Mouse (Mus musculus) erythroblast, embryonic 14.5 days (primary cell): ENCODE measurements at regions not wholly inside any gene's neighbourhood (a gene's known extent, or its start where the extent isn't known, plus 50 kb on each side); places are given as distances from the start of the nearest gene placed in this dataset.

Experiments used
- H3K27me3 ChIP-seq: 2 replicates; pipeline ENCODE4 v1.6.1; 2012; ENCODE audit warnings: inconsistent platforms; ENCODE audit not compliant: control insufficient read depth
- H3K36me3 ChIP-seq: 2 replicates; pipeline ENCODE4 v1.6.1; 2012; ENCODE audit warnings: mild to moderate bottlenecking, inconsistent platforms; ENCODE audit not compliant: control insufficient read depth
- H3K4me1 ChIP-seq: 2 replicates; pipeline ENCODE4 v1.6.1; 2012; ENCODE audit warnings: inconsistent platforms; ENCODE audit not compliant: control insufficient read depth
- H3K4me3 ChIP-seq: replicated peaks from 2 replicates; pipeline ENCODE3; 2012; ENCODE audit warnings: moderate library complexity, mild to moderate bottlenecking, inconsistent platforms
- H3K9me3 ChIP-seq: 2 replicates; pipeline ENCODE4 v1.6.1; 2012; ENCODE audit warnings: low read length, inconsistent platforms, mixed read lengths; ENCODE audit not compliant: control insufficient read depth
- GATA1 ChIP-seq: IDR thresholded peaks from 2 replicates; pipeline ENCODE4 v1.6.1; 2012; ENCODE audit warnings: low read length, inconsistent platforms, mixed read lengths
- TAL1 ChIP-seq: IDR thresholded peaks from 3 replicates; pipeline ENCODE4 v1.6.1; 2012; ENCODE audit warnings: low read length, inconsistent platforms, mixed read lengths

- H3K27me3 ChIP-seq: no peaks in the 10 kb centered on the region
These were observed 118.8 kb upstream of the Marcks start for GRCm38 (mm10) chr10:37257544-37257943.

GRCm38 (mm10) chr10:37250934-37251521 is 112.3 kb upstream of the Marcks start:
- Histone ChIP-seq H3K27me3 (no peaks in the 10 kb centered on the region), H3K9me3 (no peaks in the 10 kb centered on the region), H3K4me1 (no peaks in the 10 kb centered on the region), H3K36me3 (no peaks in the 10 kb centered on the region), H3K4me3 (no peak overlapping the region)
- TF ChIP-seq TAL1 (no peak), GATA1 (no peak)

More at GRCm38 (mm10) chr10:37257544-37257943, 118.8 kb upstream of the Marcks start:
- no peak overlapping the region for H3K4me3 ChIP-seq
- no peaks in the 10 kb centered on the region for H3K9me3 ChIP-seq
- no peaks in the 10 kb centered on the region for H3K36me3 ChIP-seq
- H3K4me1 ChIP-seq: no peaks in the 10 kb centered on the region
- TF ChIP-seq GATA1 (no peak), TAL1 (no peak)

GRCm38 (mm10) chr10:37250157-37250556 is 111.4 kb upstream of the Marcks start:
- Histone ChIP-seq H3K4me1 (no peaks in the 10 kb centered on the region), H3K9me3 (no peaks in the 10 kb centered on the region), H3K36me3 (no peaks in the 10 kb centered on the region), H3K4me3 (no peak overlapping the region), H3K27me3 (no peaks in the 10 kb centered on the region)
- TF ChIP-seq TAL1 (no peak), GATA1 (no peak)

- Histone ChIP-seq H3K27me3 (no peaks in the 10 kb centered on the region), H3K4me1 (no peaks in the 10 kb centered on the region), H3K4me3 (no peak overlapping the region), H3K9me3 (no peaks in the 10 kb centered on the region), H3K36me3 (no peaks in the 10 kb centered on the region)
- TF ChIP-seq TAL1 (no peak), GATA1 (no peak)
These were observed 110.8 kb upstream of the Marcks start for GRCm38 (mm10) chr10:37249511-37249910.

- Histone ChIP-seq H3K9me3 (no peaks in the 10 kb centered on the region), H3K4me1 (no peaks in the 10 kb centered on the region), H3K4me3 (no peak overlapping the region), H3K27me3 (peaks cover 4% of the 10 kb centered on the region; the same call in 1 of the 2 replicates), H3K36me3 (no peaks in the 10 kb centered on the region)
- TF ChIP-seq GATA1: no peak
- TF ChIP-seq TAL1: no peak
These were observed 108.4 kb upstream of the Marcks start for GRCm38 (mm10) chr10:37247121-37247520.

GRCm38 (mm10) chr10:37243136-37243535 is 104.4 kb upstream of the Marcks start:
- H3K9me3 ChIP-seq: no peaks in the 10 kb centered on the region
- TF ChIP-seq TAL1: no peak
- TF ChIP-seq GATA1: no peak

GRCm38 (mm10) chr10:37241821-37242263 is 103.1 kb upstream of the Marcks start:
- TF ChIP-seq TAL1 (no peak), GATA1 (no peak)
- peaks cover 6% of the 10 kb centered on the region; the same call in 1 of the 2 replicates for H3K27me3 ChIP-seq
- no peaks in the 10 kb centered on the region for H3K4me1 ChIP-seq
- no peaks in the 10 kb centered on the region for H3K9me3 ChIP-seq
- no peaks in the 10 kb centered on the region for H3K36me3 ChIP-seq
- no peak overlapping the region for H3K4me3 ChIP-seq

More at GRCm38 (mm10) chr10:37243136-37243535, 104.4 kb upstream of the Marcks start:
- H3K4me3 ChIP-seq: no peak overlapping the region
- H3K27me3 ChIP-seq: peaks cover 6% of the 10 kb centered on the region; the same call in 1 of the 2 replicates
- no peaks in the 10 kb centered on the region for H3K36me3 ChIP-seq
- no peaks in the 10 kb centered on the region for H3K4me1 ChIP-seq

GRCm38 (mm10) chr10:37240634-37241033 is 101.9 kb upstream of the Marcks start:
- no peak for TF ChIP-seq GATA1
- H3K4me3 ChIP-seq: no peak overlapping the region
- H3K36me3 ChIP-seq: no peaks in the 10 kb centered on the region
- no peaks in the 10 kb centered on the region for H3K4me1 ChIP-seq
- peaks cover 6% of the 10 kb centered on the region; the same call in 1 of the 2 replicates for H3K27me3 ChIP-seq
- H3K9me3 ChIP-seq: no peaks in the 10 kb centered on the region

GRCm38 (mm10) chr10:37240201-37240600 is 101.5 kb upstream of the Marcks start:
- Histone ChIP-seq H3K27me3 (peaks cover 6% of the 10 kb centered on the region; the same call in 1 of the 2 replicates), H3K36me3 (no peaks in the 10 kb centered on the region), H3K4me1 (peaks cover 2% of the 10 kb centered on the region), H3K4me3 (no peak overlapping the region), H3K9me3 (no peaks in the 10 kb centered on the region)
- TF ChIP-seq TAL1 (no peak), GATA1 (no peak)
